Mouse (Mus musculus) embryonic fibroblast, embryonic 13.5 days (primary cell): ENCODE data around the gene Zfyve28.

ENCODE experiments used
- CTCF ChIP-seq: IDR thresholded peaks from 2 replicates; pipeline ENCODE4 v1.5.1; 2011; ENCODE audit warnings: mild to moderate bottlenecking, control low read depth, low read length, moderate library complexity, borderline replicate concordance; ENCODE audit not compliant: insufficient read depth
- POLR2A ChIP-seq: IDR thresholded peaks from 2 replicates; pipeline ENCODE4 v1.6.1; 2011; ENCODE audit warnings: low read depth, mild to moderate bottlenecking, control low read depth, low read length, moderate library complexity

DNA sequence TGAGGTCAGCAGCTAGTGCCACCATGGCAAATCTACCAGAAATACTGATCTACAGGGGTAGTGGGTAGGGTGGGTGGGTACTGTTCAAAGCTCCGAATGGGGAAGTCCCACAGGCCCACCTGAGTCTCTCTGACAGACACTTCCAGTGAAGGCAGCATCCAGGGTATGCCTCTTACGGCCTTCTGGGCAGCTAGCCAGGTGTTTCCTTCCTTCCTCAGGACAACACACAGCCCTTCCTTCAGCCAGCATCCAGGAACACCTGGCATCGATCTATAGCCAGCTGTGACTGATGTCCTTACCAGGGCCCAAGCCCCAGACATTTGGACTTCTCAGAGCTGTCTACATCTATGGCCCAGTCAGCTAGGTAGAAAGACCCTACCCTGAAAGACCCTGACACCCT is 105.8 kb downstream of the Zfyve28 start:
- TF ChIP-seq CTCF (no peak), POLR2A (no peak)
